Mouse (Mus musculus) embryonic facial prominence, embryonic 10.5 days (tissue): Measurements from ENCODE around the gene Cacna1d. TPM values are rescaled to one million over a fixed set of nuclear protein-coding genes. Genes with fewer than 3 reads are reported as not detected.

ENCODE experiments used
- DNase-seq: peaks from one replicate; pipeline ENCODE4 v3.0.0-alpha.2; 2017; ENCODE audit warnings: low spot score
- H3K27ac ChIP-seq: fragments of 300-500 bp; sonication (generic); replicated peaks from 2 replicates; pipeline ENCODE4 v1.5.1; 2016; ENCODE audit warnings: mild to moderate bottlenecking
- H3K27me3 ChIP-seq: fragments of 300-500 bp; sonication (generic); replicated peaks from 2 replicates; pipeline ENCODE4 v1.6.1; 2016; ENCODE audit warnings: low read depth, mild to moderate bottlenecking; ENCODE audit not compliant: poor library complexity, severe bottlenecking
- H3K36me3 ChIP-seq: fragments of 300-500 bp; sonication (generic); replicated peaks from 2 replicates; pipeline ENCODE4 v1.6.1; 2016; ENCODE audit warnings: mild to moderate bottlenecking, moderate library complexity
- H3K4me1 ChIP-seq: fragments of 300-500 bp; sonication (generic); 2 replicates; pipeline ENCODE4 v1.6.1; 2016
- H3K4me3 ChIP-seq: fragments of 300-500 bp; sonication (generic); 2 replicates; pipeline ENCODE4 v1.5.1; 2016; ENCODE audit warnings: mild to moderate bottlenecking, moderate library complexity
- H3K9me3 ChIP-seq: fragments of 300-500 bp; sonication (generic); 2 replicates; pipeline ENCODE4 v1.6.1; 2016; ENCODE audit warnings: mild to moderate bottlenecking
- WGBS: fragments of 180-500 bp; shearing (Covaris S2); methylation state at CpG from one replicate; pipeline ENCODE4 v1.1.7; 2016; 5-methylcytosine and 5-hydroxymethylcytosine counted together
- polyA plus RNA-seq: library from polyadenylated mRNA; unstranded; fragments of >200 nt; fragmentation: Nextera tagmentation; extraction: Ambion mirVana; gene quantifications from 2 replicates; pipeline ENCODE4 v1.2.1, GENCODE M21; 2016

Cacna1d gene
- polyA plus RNA-seq, 1 experiment from 2014 or later: 2.1 TPM

DNA sequence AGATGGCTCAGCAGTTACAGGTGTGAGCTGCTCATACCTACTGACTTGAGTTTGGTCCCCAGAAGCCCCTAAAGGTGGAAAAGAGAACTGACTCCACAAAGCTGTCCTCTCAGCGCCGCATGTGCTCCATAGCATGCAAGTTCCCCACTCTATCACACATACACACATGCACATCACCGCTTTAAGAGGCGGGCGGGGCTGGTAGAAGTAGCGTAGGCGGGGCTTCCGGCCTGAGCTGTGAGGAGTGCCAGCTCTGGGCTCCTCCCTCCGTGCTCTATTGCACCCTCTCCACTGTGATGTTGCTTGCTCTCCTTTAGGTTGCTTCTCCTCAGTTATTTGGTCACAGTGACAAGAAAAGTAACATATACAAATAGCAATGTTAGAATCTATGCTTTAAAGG, 225.5 kb downstream of the Cacna1d start:
- no peaks in the 10 kb centered on the region for H3K9me3 ChIP-seq
- H3K27ac ChIP-seq: no peak overlapping the region
- no peak overlapping the region for H3K4me3 ChIP-seq
- H3K27me3 ChIP-seq: no peaks in the 10 kb centered on the region
- 75% methylated on average over 9 of the region's 9 CpGs for WGBS
- no peak for DNase-seq
- peaks cover 17% of the 10 kb centered on the region for H3K4me1 ChIP-seq
- H3K36me3 ChIP-seq: no peaks in the 10 kb centered on the region

DNA sequence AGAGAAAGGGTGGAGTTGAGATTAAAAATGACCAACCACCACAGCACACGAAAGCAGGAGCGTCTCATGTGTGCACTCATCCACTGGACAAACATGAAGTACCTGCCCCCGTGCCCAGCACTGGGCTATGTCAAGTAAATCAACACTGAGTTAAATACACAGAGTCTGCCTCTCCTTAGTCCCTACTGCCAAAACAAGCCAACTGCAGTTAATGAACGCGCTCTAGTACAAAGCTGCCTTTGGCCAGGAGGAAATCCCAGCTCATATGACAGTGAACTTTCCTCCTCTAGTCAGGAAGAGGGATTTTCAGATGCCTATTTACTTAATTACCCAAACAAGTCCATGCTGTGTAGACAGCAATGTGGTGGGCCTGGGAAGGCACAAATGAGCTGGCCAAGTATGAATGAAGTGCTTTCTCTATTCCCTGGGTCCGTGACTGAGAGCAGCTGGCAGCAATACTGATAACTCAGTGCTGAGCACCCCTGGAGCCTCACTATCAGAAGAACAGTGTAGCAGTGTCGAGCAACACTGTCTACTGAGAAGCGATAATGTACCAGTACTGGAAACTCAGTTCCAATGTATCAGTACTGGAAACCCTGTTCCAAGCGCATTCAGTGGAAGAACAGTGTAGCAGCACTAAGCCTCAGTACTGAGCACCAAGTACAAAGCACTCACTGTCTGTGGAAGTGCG, 229.5 kb downstream of the Cacna1d start:
- Histone ChIP-seq H3K27me3 (0 out of 2 replicates have a peak, but pooled peaks cover 6% of the 10 kb centered on the region), H3K4me1 (peaks cover 26% of the 10 kb centered on the region), H3K27ac (peak overlapping the region; percentile 65; the same call in 1 of the 2 replicates), H3K36me3 (no peaks in the 10 kb centered on the region), H3K9me3 (no peaks in the 10 kb centered on the region), H3K4me3 (no peak overlapping the region)
- peak; percentile 56 for DNase-seq
- WGBS: 59% methylated on average over 10 of the region's 10 CpGs

DNA sequence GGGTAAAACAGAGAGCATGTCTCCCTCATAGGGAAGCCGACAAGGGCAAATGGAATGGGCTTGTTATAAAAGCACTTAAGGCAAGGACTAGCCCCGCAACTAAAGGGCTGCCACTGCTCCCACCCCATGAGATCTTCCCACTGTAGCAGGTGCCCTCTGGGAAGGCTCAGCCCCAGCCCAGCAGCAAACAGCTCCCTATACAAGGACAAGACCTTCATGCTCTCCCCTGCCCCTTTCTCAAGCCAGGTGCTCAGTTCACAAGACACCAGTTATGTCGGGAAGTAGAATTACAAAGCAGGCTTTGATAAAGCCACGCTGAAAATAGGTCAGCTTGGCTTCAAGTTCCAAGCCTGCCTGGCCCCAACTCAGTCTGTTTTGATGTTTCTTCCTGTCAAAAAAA, 233.6 kb downstream of the Cacna1d start:
- Histone ChIP-seq H3K9me3 (no peaks in the 10 kb centered on the region), H3K27me3 (0 out of 2 replicates have a peak, but pooled peaks cover 6% of the 10 kb centered on the region), H3K36me3 (no peaks in the 10 kb centered on the region), H3K4me1 (peaks cover 49% of the 10 kb centered on the region), H3K27ac (no peak overlapping the region), H3K4me3 (no peak overlapping the region)
- WGBS: 66% methylated on average over 4 of the region's 4 CpGs
- no peak for DNase-seq

DNA sequence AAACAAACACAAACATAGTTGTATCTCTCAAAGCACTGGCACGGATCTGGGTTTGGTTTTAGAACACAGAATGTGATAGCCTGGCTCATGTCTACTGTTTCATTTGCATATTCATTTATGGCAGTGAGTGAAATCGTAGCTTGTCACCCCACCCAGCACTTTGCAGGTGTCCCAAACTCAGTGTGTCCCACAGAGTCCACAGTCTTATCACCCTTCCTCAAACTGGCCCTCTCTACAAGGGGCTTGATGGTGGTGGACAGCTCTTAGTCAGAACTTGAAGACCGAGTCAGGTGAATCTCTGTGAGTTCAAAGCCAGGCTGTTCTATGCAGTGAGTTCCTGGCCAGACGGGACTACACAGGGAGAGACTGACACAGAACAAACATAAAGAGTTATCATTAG, 234.8 kb downstream of the Cacna1d start:
- WGBS: 78% methylated on average over 4 of the region's 4 CpGs
- DNase-seq: no peak
- Histone ChIP-seq H3K27ac (no peak overlapping the region), H3K4me3 (no peak overlapping the region), H3K36me3 (no peaks in the 10 kb centered on the region), H3K27me3 (0 out of 2 replicates have a peak, but pooled peaks cover 6% of the 10 kb centered on the region), H3K9me3 (no peaks in the 10 kb centered on the region), H3K4me1 (peaks cover 38% of the 10 kb centered on the region)

DNA sequence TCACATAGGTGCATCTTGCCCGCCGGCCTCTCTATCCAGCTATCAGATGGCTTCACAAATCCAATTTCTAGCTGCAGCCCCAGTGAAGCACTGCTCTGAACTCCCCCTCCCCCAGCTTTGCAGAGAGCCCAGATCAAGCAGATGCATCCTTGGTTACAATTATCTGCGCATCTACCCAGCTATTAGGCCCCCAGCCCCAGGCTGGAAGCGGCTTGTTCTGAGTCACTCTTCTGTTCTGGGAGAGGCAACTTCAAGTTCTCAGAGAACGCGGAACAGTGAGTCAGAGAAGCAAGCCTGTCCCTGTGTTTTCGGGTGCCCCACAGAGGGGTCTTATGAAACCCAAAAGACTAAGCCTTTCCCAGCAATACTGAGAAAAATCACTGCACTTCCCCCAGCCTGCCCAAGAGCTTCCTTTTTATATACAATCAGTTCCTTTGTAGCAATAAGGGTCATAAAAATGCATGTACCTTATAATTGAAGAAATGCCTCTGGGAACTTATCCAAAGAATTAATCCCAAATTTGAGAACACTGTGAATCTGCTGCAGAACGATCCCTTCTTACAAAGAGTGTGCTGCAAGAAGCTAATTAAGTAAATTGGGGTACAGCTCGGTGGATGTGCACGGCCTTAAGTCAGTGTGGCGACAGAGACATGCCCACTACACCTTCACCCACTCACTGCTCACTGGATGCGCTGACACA, 235.4 kb downstream of the Cacna1d start:
- Histone ChIP-seq H3K9me3 (no peaks in the 10 kb centered on the region), H3K27me3 (0 out of 2 replicates have a peak, but pooled peaks cover 6% of the 10 kb centered on the region), H3K4me1 (peaks cover 33% of the 10 kb centered on the region), H3K27ac (no peak overlapping the region), H3K4me3 (no peak overlapping the region), H3K36me3 (no peaks in the 10 kb centered on the region)
- whole genome bisulfite sequencing: 61% methylated on average over 12 of the region's 12 CpGs
- DNase-seq: peak; percentile 35

DNA sequence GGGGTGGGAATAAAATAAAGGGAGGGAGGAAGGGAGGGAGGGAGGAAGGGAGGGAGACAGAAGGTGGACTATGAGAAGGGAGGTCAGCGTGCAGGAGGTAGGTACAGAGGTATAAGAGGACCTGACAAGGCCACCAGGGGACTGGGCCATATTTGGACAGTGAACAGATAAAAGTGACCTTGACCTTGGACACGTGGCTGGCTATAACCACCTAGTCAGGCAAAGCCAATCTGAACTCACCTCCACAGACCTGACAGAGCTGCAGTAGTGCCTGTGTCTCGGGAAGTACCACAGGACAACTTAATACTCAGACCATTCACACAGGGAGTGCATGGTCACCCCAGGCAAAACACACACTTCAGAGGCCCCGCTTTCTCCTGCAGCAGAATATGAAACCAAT, 236.5 kb downstream of the Cacna1d start:
- no peak overlapping the region for H3K4me3 ChIP-seq
- no peaks in the 10 kb centered on the region for H3K9me3 ChIP-seq
- 0 out of 2 replicates have a peak, but pooled peaks cover 6% of the 10 kb centered on the region for H3K27me3 ChIP-seq
- peaks cover 32% of the 10 kb centered on the region for H3K4me1 ChIP-seq
- WGBS: 76% methylated on average over 4 of the region's 4 CpGs
- no peaks in the 10 kb centered on the region for H3K36me3 ChIP-seq
- DNase-seq: peak; percentile 5
- no peak overlapping the region for H3K27ac ChIP-seq

DNA sequence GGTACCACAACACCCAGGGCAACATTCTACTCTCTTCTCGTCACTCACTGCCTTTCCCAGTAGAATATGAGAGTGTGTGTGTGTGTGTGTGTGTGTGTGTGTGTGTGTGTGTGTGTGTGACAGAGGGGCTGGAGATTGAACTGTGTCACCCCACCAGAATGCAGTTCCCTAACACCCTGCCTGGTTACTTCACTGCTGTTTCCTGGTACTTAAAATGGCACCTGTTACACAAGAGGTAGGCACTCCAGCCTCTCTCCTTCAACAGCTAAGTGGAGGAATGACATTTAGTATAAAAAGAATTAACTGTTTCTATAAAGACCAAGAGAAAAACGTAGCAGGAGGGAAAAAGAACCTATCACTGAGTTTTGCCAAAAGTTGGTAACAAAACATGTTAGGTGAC, 238.4 kb downstream of the Cacna1d start:
- H3K27me3 ChIP-seq: no peaks in the 10 kb centered on the region
- 84% methylated on average over 2 of the region's 2 CpGs for whole genome bisulfite sequencing
- DNase-seq: no peak

DNA sequence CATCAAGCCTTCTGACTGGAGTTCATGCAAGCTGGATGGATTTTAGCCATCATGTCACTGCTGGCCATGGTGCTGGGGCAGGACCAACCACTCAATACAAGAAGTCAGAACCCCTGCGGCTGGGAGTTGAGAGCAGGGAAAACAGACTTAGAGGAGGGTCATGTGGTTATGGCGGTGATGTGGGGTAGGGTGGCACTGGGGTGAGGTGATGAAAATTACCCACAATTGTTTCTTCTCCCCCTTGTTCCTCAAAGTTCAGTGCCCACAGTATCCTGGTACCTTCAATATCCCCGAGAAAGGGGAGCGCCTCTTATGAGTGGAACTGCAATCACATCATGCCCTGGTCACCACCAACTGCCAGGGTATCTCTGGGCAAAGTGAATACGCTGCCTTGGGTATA, 239.9 kb downstream of the Cacna1d start:
- WGBS: 91% methylated on average over 5 of the region's 5 CpGs
- peaks cover 31% of the 10 kb centered on the region for H3K4me1 ChIP-seq
- H3K4me3 ChIP-seq: no peak overlapping the region
- no peaks in the 10 kb centered on the region for H3K27me3 ChIP-seq
- no peak overlapping the region for H3K27ac ChIP-seq
- no peaks in the 10 kb centered on the region for H3K9me3 ChIP-seq
- DNase-seq: no peak
- H3K36me3 ChIP-seq: no peaks in the 10 kb centered on the region

More for the DNA sequence above, 238.4 kb downstream of the Cacna1d start:
- Histone ChIP-seq H3K4me3 (no peak overlapping the region), H3K36me3 (no peaks in the 10 kb centered on the region), H3K4me1 (peaks cover 41% of the 10 kb centered on the region), H3K9me3 (no peaks in the 10 kb centered on the region), H3K27ac (no peak overlapping the region)

DNA sequence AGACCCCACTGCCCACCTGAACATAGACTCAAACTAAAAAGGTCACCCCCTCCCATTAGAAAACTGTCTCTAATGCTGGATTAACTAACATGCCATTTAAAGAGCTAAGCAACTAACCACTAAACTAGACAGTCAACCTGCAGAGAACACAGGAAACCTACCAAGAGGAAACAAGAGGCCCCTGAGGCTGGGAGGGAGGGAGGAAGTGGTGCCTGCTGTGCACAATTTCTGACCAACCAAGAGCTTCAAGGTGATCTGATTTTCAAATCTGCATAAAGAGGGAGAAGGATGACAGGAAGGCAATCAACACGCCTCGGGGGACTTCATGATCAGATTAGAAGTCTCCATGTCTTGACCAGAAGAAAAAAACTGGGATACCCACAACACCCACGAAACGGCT, 241.7 kb downstream of the Cacna1d start:
- no peaks in the 10 kb centered on the region for H3K27me3 ChIP-seq

DNA sequence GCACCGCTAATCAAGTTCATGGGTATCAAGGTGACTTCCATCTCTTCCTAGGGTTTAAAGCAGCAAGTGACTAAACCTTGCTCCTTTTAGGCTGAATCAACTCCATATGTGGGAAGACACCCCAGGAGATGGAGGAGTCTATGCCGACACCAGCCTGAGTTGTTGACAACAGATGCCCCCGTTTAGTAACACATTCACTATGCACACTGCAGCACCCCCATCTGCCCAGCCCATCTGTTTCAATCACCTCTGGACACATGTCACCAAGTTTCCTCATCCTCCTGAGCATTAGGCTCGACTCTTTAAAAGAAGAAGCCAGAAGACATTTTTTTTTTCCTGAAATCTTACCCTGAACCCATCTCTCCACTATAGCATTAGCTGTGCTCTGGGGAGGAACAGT, 242.4 kb downstream of the Cacna1d start:
- H3K27me3 ChIP-seq: no peaks in the 10 kb centered on the region
- H3K27ac ChIP-seq: no peak overlapping the region
- DNase-seq: no peak
- no peaks in the 10 kb centered on the region for H3K36me3 ChIP-seq
- H3K4me3 ChIP-seq: no peak overlapping the region
- 76% methylated on average over 4 of the region's 4 CpGs for WGBS
- peaks cover 11% of the 10 kb centered on the region for H3K4me1 ChIP-seq
- H3K9me3 ChIP-seq: no peaks in the 10 kb centered on the region

More for the DNA sequence above, 241.7 kb downstream of the Cacna1d start:
- no peak overlapping the region for H3K27ac ChIP-seq
- H3K4me3 ChIP-seq: no peak overlapping the region
- no peaks in the 10 kb centered on the region for H3K9me3 ChIP-seq
- WGBS: 77% methylated on average over 4 of the region's 4 CpGs
- H3K4me1 ChIP-seq: peaks cover 13% of the 10 kb centered on the region
- DNase-seq: no peak
- no peaks in the 10 kb centered on the region for H3K36me3 ChIP-seq

DNA sequence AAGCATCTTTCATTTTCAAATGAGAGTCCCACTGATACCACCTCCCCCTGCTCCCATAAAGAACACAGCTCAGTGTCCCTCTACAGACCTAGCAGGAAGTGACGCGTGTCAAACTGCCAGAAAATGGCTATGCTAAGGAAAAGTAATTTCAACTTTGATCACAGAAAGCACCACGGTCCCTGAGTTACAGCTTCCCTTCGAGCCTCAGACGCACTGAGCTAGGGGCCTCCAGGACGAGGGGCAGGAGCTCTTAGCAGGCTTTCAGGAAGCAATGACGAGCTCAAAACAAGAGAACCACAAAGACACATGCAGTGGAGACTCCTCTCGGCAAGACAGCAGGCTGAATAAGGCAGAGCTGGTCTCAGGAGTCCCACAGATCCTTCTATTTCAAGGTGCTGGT, 243.1 kb downstream of the Cacna1d start:
- H3K27ac ChIP-seq: no peak overlapping the region
- no peaks in the 10 kb centered on the region for H3K9me3 ChIP-seq
- no peaks in the 10 kb centered on the region for H3K36me3 ChIP-seq
- H3K4me3 ChIP-seq: no peak overlapping the region
- no peak for DNase-seq
- no peaks in the 10 kb centered on the region for H3K27me3 ChIP-seq
- H3K4me1 ChIP-seq: peaks cover 11% of the 10 kb centered on the region
- WGBS: 77% methylated on average over 8 of the region's 8 CpGs

DNA sequence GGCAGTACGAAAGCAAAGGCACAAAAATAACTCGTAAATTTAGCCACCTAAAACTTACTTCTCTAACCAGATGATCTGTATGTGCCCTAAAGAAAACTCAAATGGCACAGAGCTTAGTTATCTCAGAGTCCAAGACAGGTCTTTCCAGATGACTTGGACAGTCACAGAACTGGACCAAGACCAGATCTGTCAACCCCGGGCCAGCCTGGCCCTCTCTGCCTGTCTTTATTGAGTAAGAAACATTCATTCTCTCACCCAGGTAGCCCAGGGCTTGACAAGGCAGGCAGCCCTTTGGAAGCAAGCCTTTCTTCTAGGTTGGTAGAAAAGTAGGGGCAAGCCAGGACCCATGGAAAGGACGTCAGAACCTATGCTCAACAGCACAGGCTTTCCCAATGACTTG, 243.6 kb downstream of the Cacna1d start:
- H3K27ac ChIP-seq: no peak overlapping the region
- H3K9me3 ChIP-seq: no peaks in the 10 kb centered on the region
- H3K36me3 ChIP-seq: no peaks in the 10 kb centered on the region
- H3K27me3 ChIP-seq: no peaks in the 10 kb centered on the region
- peaks cover 13% of the 10 kb centered on the region for H3K4me1 ChIP-seq
- no peak overlapping the region for H3K4me3 ChIP-seq
- 88% methylated on average over 4 of the region's 4 CpGs for WGBS
- DNase-seq: no peak

DNA sequence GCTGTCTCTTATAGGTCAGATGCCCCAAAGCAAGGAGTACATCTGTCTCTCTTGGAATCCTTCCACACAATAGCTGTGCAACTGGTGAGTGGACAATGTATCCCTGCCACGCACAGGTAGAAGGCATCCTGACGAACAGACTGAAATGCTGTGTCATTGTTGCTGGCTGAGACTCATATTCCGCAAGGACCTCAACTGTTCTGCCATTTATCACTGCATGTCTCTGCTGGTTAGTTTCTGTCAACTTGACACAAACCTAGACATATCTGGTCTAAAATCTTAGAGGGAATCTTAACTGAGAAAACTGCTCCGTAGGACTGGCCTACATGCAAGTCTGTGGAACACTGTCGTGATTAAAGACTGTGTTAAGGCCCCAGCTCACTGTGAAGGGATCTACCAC, 246.5 kb downstream of the Cacna1d start:
- no peak overlapping the region for H3K27ac ChIP-seq
- no peaks in the 10 kb centered on the region for H3K9me3 ChIP-seq
- no peaks in the 10 kb centered on the region for H3K36me3 ChIP-seq
- no peak overlapping the region for H3K4me3 ChIP-seq
- WGBS: 85% methylated on average over 5 of the region's 5 CpGs
- H3K27me3 ChIP-seq: no peaks in the 10 kb centered on the region
- H3K4me1 ChIP-seq: peaks cover 16% of the 10 kb centered on the region
- no peak for DNase-seq
